Mouse (Mus musculus): Measurements from ENCODE around the gene Ccdc96. TPM values are rescaled to one million over a fixed set of nuclear protein-coding genes. Genes with fewer than 3 reads are reported as not detected.

Ccdc96 gene
- polyA plus RNA-seq, 1 experiment from 2014 or later: 0.12 TPM

DNA sequence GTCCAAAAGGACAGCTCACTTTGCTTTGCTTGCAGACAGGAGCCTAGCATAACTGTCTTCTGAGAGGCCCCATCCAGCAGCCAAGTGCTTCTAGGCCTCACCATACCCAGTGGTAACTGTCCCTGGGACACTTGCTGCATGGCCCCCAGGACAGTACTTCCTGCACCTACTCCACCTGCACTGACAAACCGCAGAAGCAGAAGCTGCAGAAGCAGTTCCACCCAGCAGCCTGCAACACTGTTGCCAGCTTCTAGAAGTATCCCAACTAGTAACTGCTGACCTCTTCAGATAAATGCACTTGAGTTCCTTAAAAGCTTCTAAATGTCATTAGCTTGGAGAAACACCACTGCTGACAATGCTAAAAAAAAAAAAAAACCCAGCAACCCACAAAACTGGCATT is 30.7 kb downstream of the Ccdc96 start:
- H3K27me3 ChIP-seq (replicated peaks; ENCODE audit: control insufficient read depth, insufficient read depth, low read length): no peaks in the 10 kb centered on the region
- 91% methylated on average over 1 of the region's 1 CpGs for WGBS
- peaks cover 6% of the 10 kb centered on the region for H3K36me3 ChIP-seq (ENCODE audit: control insufficient read depth, insufficient read depth, low read length)
- H3K9ac ChIP-seq (ENCODE audit: low read depth, low read length): no peak overlapping the region
- no peak for ATAC-seq
- no peaks in the 10 kb centered on the region for H3K4me1 ChIP-seq (ENCODE audit: control insufficient read depth, insufficient read depth, low read length)
- no peak overlapping the region for H3K27ac ChIP-seq (ENCODE audit: low read length)
- H3K4me2 ChIP-seq (ENCODE audit: low read depth, low read length): no peak overlapping the region
- H3K9me3 ChIP-seq (ENCODE audit: control insufficient read depth, low read length): no peaks in the 10 kb centered on the region
- H3K4me3 ChIP-seq (ENCODE audit: low read length): no peak overlapping the region

DNA sequence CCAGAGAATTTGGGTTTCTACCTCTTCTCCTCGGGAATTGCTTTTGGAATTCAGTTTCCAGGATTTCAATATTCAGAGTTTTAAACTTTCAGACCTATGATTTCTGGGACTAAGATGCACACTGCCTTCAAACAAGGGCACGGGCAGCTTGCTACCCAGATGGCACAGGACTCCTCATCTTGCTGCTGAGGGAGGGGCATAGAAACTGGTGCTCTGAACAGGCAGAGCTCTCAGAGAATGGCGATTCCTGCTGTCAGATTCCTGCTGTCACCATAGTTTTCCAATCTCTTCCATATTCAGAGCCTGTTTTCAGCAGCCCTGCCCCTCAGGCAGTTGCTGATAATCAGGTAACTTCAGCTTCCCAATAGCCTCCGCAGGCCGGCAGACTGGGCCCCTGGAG is 31.2 kb downstream of the Ccdc96 start:
- WGBS: 86% methylated on average over 5 of the region's 5 CpGs
- Histone ChIP-seq H3K4me1 (ENCODE audit: control insufficient read depth, insufficient read depth, low read length) (no peaks in the 10 kb centered on the region), H3K36me3 (ENCODE audit: control insufficient read depth, insufficient read depth, low read length) (peaks cover 8% of the 10 kb centered on the region), H3K27ac (ENCODE audit: low read length) (no peak overlapping the region), H3K9ac (ENCODE audit: low read depth, low read length) (no peak overlapping the region), H3K4me3 (ENCODE audit: low read length) (no peak overlapping the region), H3K4me2 (ENCODE audit: low read depth, low read length) (no peak overlapping the region), H3K9me3 (ENCODE audit: control insufficient read depth, low read length) (no peaks in the 10 kb centered on the region), H3K27me3 (replicated peaks; ENCODE audit: control insufficient read depth, insufficient read depth, low read length) (no peaks in the 10 kb centered on the region)
- no peak for ATAC-seq

DNA sequence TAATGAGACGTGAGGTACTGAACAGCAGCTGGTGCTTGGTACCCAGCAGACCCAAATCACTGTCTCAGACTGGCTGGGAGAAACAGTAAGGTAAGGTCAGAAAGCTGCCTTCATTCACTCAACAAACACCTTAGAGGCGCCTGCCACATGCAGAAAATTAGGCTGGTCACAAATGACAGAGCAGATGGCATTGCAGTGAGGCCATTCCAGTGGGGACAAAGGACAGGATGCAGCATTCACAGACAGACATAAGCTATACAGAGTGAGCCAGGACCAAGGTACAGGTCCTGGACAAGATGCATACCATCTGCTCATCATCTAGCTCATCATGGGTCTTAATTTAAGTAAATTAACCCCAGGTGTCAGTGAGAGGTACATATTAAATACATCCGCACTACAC is 33.2 kb downstream of the Ccdc96 start:
- H3K9ac ChIP-seq (ENCODE audit: low read depth, low read length): no peak overlapping the region
- no peaks in the 10 kb centered on the region for H3K27me3 ChIP-seq (replicated peaks; ENCODE audit: control insufficient read depth, insufficient read depth, low read length)
- no peak overlapping the region for H3K4me3 ChIP-seq (ENCODE audit: low read length)
- ATAC-seq: no peak
- peaks cover 9% of the 10 kb centered on the region; the same call in 1 of the 2 replicates for H3K36me3 ChIP-seq (ENCODE audit: control insufficient read depth, insufficient read depth, low read length)
- H3K4me1 ChIP-seq (ENCODE audit: control insufficient read depth, insufficient read depth, low read length): no peaks in the 10 kb centered on the region
- H3K9me3 ChIP-seq (ENCODE audit: control insufficient read depth, low read length): no peaks in the 10 kb centered on the region
- no peak overlapping the region for H3K27ac ChIP-seq (ENCODE audit: low read length)
- no peak overlapping the region for H3K4me2 ChIP-seq (ENCODE audit: low read depth, low read length)
- 85% methylated on average over 3 of the region's 3 CpGs for WGBS

DNA sequence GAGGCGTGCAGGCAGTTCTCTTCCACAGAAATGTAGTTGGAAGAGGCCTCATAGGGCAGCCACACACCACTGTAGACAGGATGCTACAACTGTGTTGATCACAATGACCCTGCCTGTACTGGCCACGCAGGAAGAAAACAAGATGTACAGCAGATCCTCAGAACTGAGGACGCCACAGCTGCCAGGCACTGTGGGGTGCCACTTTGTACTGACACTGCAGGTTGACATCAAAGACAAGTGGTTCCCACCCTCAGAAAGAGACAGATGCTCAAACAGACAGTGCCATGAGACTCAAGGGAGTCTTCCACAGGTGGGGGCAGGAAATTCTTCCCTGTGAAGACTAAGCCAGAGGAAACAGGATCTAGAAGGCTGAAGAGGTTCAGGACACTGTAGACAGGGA is 35.4 kb downstream of the Ccdc96 start:
- 88% methylated on average over 3 of the region's 3 CpGs for WGBS
- ATAC-seq: no peak
- Histone ChIP-seq H3K27ac (ENCODE audit: low read length) (no peak overlapping the region), H3K4me1 (ENCODE audit: control insufficient read depth, insufficient read depth, low read length) (no peaks in the 10 kb centered on the region), H3K27me3 (replicated peaks; ENCODE audit: control insufficient read depth, insufficient read depth, low read length) (no peaks in the 10 kb centered on the region), H3K9me3 (ENCODE audit: control insufficient read depth, low read length) (no peaks in the 10 kb centered on the region), H3K4me3 (ENCODE audit: low read length) (no peak overlapping the region), H3K36me3 (ENCODE audit: control insufficient read depth, insufficient read depth, low read length) (peaks cover 9% of the 10 kb centered on the region; the same call in 1 of the 2 replicates), H3K4me2 (ENCODE audit: low read depth, low read length) (no peak overlapping the region), H3K9ac (ENCODE audit: low read depth, low read length) (no peak overlapping the region)

DNA sequence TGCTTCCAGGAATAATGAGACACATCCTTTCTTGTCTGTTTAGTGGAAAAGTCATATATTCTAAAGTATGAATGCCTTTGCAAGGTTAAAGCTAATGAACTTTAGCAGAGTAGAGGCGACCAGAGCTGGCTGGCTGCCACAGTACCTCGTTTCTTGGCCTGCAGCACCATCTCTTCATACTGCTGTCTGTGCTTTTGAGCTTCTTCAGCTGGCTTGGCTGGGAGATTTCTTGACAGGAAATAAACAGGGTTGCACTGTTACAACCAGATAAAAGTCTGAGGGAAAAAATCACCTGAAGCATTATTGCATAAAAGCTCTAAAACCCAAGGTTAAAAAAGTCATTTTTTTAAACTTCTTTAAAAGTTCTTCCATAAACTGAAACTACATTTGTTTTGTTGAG is 38.4 kb downstream of the Ccdc96 start:
- H3K4me3 ChIP-seq (ENCODE audit: low read length): no peak overlapping the region
- peaks cover 9% of the 10 kb centered on the region; the same call in 1 of the 2 replicates for H3K36me3 ChIP-seq (ENCODE audit: control insufficient read depth, insufficient read depth, low read length)
- no peaks in the 10 kb centered on the region for H3K4me1 ChIP-seq (ENCODE audit: control insufficient read depth, insufficient read depth, low read length)
- H3K27ac ChIP-seq (ENCODE audit: low read length): no peak overlapping the region
- WGBS: 54% methylated on average over 2 of the region's 2 CpGs
- H3K9ac ChIP-seq (ENCODE audit: low read depth, low read length): no peak overlapping the region
- H3K27me3 ChIP-seq (replicated peaks; ENCODE audit: control insufficient read depth, insufficient read depth, low read length): no peaks in the 10 kb centered on the region
- ATAC-seq: no peak
- H3K4me2 ChIP-seq (ENCODE audit: low read depth, low read length): no peak overlapping the region
- no peaks in the 10 kb centered on the region for H3K9me3 ChIP-seq (ENCODE audit: control insufficient read depth, low read length)

DNA sequence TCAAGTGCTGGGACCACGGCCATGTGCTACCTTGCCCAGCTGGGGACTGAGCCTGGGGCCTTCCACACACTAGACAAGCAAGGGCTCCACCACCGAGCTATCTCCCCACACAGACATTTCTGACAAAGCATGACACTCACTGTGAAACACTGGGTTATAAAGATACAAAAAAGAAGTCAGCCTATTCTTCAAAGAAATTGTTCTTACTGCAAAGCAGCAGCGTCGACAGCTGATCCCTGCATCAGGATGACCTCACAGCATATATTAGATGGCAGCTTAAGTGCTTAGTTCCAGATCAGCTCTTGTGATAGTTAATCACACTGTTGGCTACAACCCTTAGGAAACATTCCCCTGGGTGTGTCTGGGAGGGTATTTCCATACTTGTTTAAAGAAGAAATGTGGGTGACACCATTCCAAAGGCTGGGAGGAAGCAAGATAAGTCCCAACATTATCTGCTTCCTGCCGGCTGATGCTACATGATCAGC is 38.9 kb downstream of the Ccdc96 start:
- no peak overlapping the region for H3K4me2 ChIP-seq (ENCODE audit: low read depth, low read length)
- H3K27me3 ChIP-seq (replicated peaks; ENCODE audit: control insufficient read depth, insufficient read depth, low read length): no peaks in the 10 kb centered on the region
- H3K9ac ChIP-seq (ENCODE audit: low read depth, low read length): no peak overlapping the region
- no peaks in the 10 kb centered on the region for H3K9me3 ChIP-seq (ENCODE audit: control insufficient read depth, low read length)
- H3K4me1 ChIP-seq (ENCODE audit: control insufficient read depth, insufficient read depth, low read length): no peaks in the 10 kb centered on the region
- no peak for ATAC-seq
- no peak overlapping the region for H3K4me3 ChIP-seq (ENCODE audit: low read length)
- no peak overlapping the region for H3K27ac ChIP-seq (ENCODE audit: low read length)
- 78% methylated on average over 5 of the region's 5 CpGs for WGBS
- H3K36me3 ChIP-seq (ENCODE audit: control insufficient read depth, insufficient read depth, low read length): peaks cover 9% of the 10 kb centered on the region; the same call in 1 of the 2 replicates

DNA sequence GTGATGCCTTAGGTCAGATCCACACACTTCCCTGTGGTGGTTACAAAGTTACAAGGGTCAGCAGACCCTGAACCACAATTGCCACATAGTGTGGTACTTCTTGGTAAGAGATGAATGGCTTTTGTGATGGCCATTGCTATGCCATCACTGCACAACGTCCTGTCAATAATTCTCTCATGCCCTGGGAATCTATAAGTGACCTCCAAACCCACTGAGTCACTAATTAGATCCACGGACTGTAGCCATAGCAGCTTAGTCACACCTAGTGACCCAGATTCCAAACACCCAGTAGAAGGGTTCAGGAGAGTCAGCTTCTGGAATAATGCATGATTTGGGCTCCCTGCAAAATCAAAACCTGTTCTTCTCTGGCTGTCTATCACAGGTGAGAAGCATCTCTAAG is 40.8 kb downstream of the Ccdc96 start:
- Histone ChIP-seq H3K4me3 (ENCODE audit: low read length) (no peak overlapping the region), H3K4me2 (ENCODE audit: low read depth, low read length) (no peak overlapping the region), H3K27ac (ENCODE audit: low read length) (no peak overlapping the region), H3K9me3 (ENCODE audit: control insufficient read depth, low read length) (no peaks in the 10 kb centered on the region), H3K36me3 (ENCODE audit: control insufficient read depth, insufficient read depth, low read length) (peaks cover 5% of the 10 kb centered on the region; the same call in 1 of the 2 replicates), H3K4me1 (ENCODE audit: control insufficient read depth, insufficient read depth, low read length) (peaks cover 12% of the 10 kb centered on the region), H3K9ac (ENCODE audit: low read depth, low read length) (no peak overlapping the region), H3K27me3 (replicated peaks; ENCODE audit: control insufficient read depth, insufficient read depth, low read length) (no peaks in the 10 kb centered on the region)
- WGBS: 74% methylated on average over 2 of the region's 2 CpGs
- no peak for ATAC-seq

DNA sequence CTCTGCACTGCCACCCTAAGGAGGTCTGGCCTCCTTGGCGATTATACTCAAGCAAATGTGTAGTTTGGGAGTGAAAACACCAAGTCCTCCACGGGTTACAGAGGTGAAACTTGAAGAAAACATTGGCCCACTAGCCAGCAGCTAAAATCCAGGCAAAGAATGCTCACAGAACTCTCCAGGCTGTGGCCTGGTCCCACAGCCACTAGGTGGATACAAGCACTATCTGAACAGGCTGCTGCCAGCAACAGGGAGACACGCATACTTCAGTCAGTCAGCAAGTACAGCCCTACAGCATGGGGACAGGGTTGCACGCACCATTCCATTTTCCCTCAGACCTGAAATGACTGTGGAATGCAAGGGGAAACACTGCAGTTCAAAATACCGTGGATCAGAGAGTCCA is 41.9 kb downstream of the Ccdc96 start:
- Histone ChIP-seq H3K9ac (ENCODE audit: low read depth, low read length) (no peak overlapping the region), H3K9me3 (ENCODE audit: control insufficient read depth, low read length) (no peaks in the 10 kb centered on the region), H3K4me1 (ENCODE audit: control insufficient read depth, insufficient read depth, low read length) (peaks cover 18% of the 10 kb centered on the region), H3K27me3 (replicated peaks; ENCODE audit: control insufficient read depth, insufficient read depth, low read length) (no peaks in the 10 kb centered on the region), H3K36me3 (ENCODE audit: control insufficient read depth, insufficient read depth, low read length) (peaks cover 4% of the 10 kb centered on the region; the same call in 1 of the 2 replicates), H3K4me3 (ENCODE audit: low read length) (no peak overlapping the region), H3K4me2 (ENCODE audit: low read depth, low read length) (no peak overlapping the region), H3K27ac (ENCODE audit: low read length) (no peak overlapping the region; the same call in 1 of the 2 replicates)
- WGBS: 79% methylated on average over 5 of the region's 5 CpGs
- no peak for ATAC-seq

DNA sequence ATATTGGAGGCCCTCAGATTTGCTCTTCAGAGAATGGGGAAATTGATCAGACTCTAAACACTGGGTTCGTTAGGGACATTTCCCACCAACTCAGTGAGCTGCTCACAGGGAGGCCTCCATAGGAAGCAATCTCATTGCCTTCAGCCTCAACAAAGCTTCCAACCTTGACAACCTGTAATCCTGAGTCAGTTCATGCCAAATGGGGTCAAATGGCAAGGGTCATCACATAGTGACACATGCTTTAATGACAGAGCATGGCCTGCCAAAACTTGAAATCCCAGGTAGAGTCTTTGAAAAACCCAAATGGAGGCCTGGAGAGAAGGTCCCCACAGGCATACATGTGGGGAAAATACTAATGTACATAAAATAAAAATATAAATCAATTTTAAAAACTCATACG is 42.5 kb downstream of the Ccdc96 start:
- no peak for ATAC-seq
- WGBS: 85% methylated on average over 2 of the region's 2 CpGs
- H3K27ac ChIP-seq (ENCODE audit: low read length): no peak overlapping the region

DNA sequence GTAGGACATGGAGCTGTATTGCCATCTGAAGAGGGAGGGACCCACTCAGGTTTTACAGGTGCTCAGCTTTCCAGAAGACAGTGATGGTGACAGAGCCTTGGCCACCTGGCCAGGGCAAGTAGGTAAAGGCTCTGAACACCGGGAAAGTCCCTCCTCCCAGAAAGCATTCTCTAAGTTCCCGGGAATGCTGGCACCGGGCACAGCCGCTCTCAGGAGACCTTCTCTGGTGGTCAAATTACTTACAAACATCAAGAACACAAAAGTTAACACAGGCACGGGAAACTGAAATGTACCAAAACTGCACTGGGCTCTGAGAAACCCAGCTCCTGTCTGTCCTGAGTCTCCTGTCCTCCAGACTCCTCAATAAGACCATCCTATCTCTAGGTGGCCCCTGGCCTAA is 45.3 kb downstream of the Ccdc96 start:
- no peak for ATAC-seq
- 8% methylated on average over 5 of the region's 5 CpGs for WGBS

More for the DNA sequence above, 42.5 kb downstream of the Ccdc96 start:
- Histone ChIP-seq H3K4me3 (ENCODE audit: low read length) (no peak overlapping the region), H3K4me2 (ENCODE audit: low read depth, low read length) (no peak overlapping the region), H3K9ac (ENCODE audit: low read depth, low read length) (no peak overlapping the region), H3K27me3 (replicated peaks; ENCODE audit: control insufficient read depth, insufficient read depth, low read length) (no peaks in the 10 kb centered on the region), H3K4me1 (ENCODE audit: control insufficient read depth, insufficient read depth, low read length) (peaks cover 19% of the 10 kb centered on the region), H3K9me3 (ENCODE audit: control insufficient read depth, low read length) (no peaks in the 10 kb centered on the region), H3K36me3 (ENCODE audit: control insufficient read depth, insufficient read depth, low read length) (no peaks in the 10 kb centered on the region)

More for the DNA sequence above, 45.3 kb downstream of the Ccdc96 start:
- Histone ChIP-seq H3K27me3 (replicated peaks; ENCODE audit: control insufficient read depth, insufficient read depth, low read length) (no peaks in the 10 kb centered on the region), H3K9ac (ENCODE audit: low read depth, low read length) (peak overlapping the region; percentile 90), H3K9me3 (ENCODE audit: control insufficient read depth, low read length) (no peaks in the 10 kb centered on the region), H3K4me3 (ENCODE audit: low read length) (peak overlapping the region; percentile 77), H3K27ac (ENCODE audit: low read length) (peak overlapping the region; percentile 91; the same call in 1 of the 2 replicates), H3K4me1 (ENCODE audit: control insufficient read depth, insufficient read depth, low read length) (peaks cover 24% of the 10 kb centered on the region), H3K36me3 (ENCODE audit: control insufficient read depth, insufficient read depth, low read length) (no peaks in the 10 kb centered on the region), H3K4me2 (ENCODE audit: low read depth, low read length) (peak overlapping the region; percentile 85)
